Mouse (Mus musculus) neural tube, embryonic 14.5 days (tissue): Measurements from ENCODE around the gene Gpx4. TPM values are rescaled to one million over a fixed set of nuclear protein-coding genes. Genes with fewer than 3 reads are reported as not detected.

Source experiments
- polyA plus RNA-seq: library from polyadenylated mRNA; unstranded; fragments of >200 nt; fragmentation: Nextera tagmentation; extraction: Ambion mirVana; gene quantifications from 2 replicates; pipeline ENCODE4 v1.2.1, GENCODE M21; 2014

The Gpx4 gene
- polyA plus RNA-seq, 1 experiment from 2014 or later = 546 TPM

Other genes starting within 250 kb of the Gpx4 start
- 0.35 and 0.36 TPM in 2 replicates for gene Misp, start 226.2 kb upstream of the Gpx4 start, polyA plus RNA-seq
- gene Ptbp1, start 192.7 kb upstream of the Gpx4 start, polyA plus RNA-seq = 36.9 and 53.5 TPM in 2 replicates
- gene Prtn3, start 172.7 kb upstream of the Gpx4 start, polyA plus RNA-seq = 11.1 and 12.4 TPM in 2 replicates
- gene Plppr3, start 172.5 kb upstream of the Gpx4 start, polyA plus RNA-seq = 299 and 327 TPM in 2 replicates
- 0.55 TPM in 1 of 2 replicates, not detected in the other for gene Elane, start 160.9 kb upstream of the Gpx4 start, polyA plus RNA-seq
- gene Cfd, start 156.3 kb upstream of the Gpx4 start, polyA plus RNA-seq = not detected in 2 replicates
- gene Med16, start 138.2 kb upstream of the Gpx4 start, polyA plus RNA-seq = 33.2 and 38.7 TPM in 2 replicates
- 5.9 and 9.1 TPM in 2 replicates for gene Gm26602, start 136.3 kb upstream of the Gpx4 start, polyA plus RNA-seq
- 2.2 and 2.3 TPM in 2 replicates for gene Kiss1r, start 130.2 kb upstream of the Gpx4 start, polyA plus RNA-seq
- gene R3hdm4, start 126.0 kb upstream of the Gpx4 start, polyA plus RNA-seq = 253 and 265 TPM in 2 replicates
- 3.3 and 5.1 TPM in 2 replicates for gene Arid3a, start 120.1 kb upstream of the Gpx4 start, polyA plus RNA-seq
- gene Wdr18, start 87.0 kb upstream of the Gpx4 start, polyA plus RNA-seq = 87.0 and 103 TPM in 2 replicates
- 0.43 and 0.61 TPM in 2 replicates for gene Grin3b, start 76.5 kb upstream of the Gpx4 start, polyA plus RNA-seq
- 19.2 and 21.1 TPM in 2 replicates for gene Tmem259, start 62.8 kb upstream of the Gpx4 start, polyA plus RNA-seq
- 9.9 and 40.0 TPM in 2 replicates for gene Cnn2, start 58.6 kb upstream of the Gpx4 start, polyA plus RNA-seq
- gene Abca7, start 50.7 kb upstream of the Gpx4 start, polyA plus RNA-seq = 4.3 and 6.7 TPM in 2 replicates
- gene Arhgap45, start 30.5 kb upstream of the Gpx4 start, polyA plus RNA-seq = 0.83 and 1.8 TPM in 2 replicates
- 138 and 145 TPM in 2 replicates for gene Polr2e, start 7.4 kb upstream of the Gpx4 start, polyA plus RNA-seq
- 12.9 and 13.3 TPM in 2 replicates for gene Sbno2, start 58.4 kb downstream of the Gpx4 start, polyA plus RNA-seq
- 21.3 and 26.0 TPM in 2 replicates for gene Stk11, start 68.6 kb downstream of the Gpx4 start, polyA plus RNA-seq
- 472 and 519 TPM in 2 replicates for gene Atp5d, start 91.5 kb downstream of the Gpx4 start, polyA plus RNA-seq
- 82.2 and 101 TPM in 2 replicates for gene Cbarp, start 93.7 kb downstream of the Gpx4 start, polyA plus RNA-seq
- gene Midn, start 101.1 kb downstream of the Gpx4 start, polyA plus RNA-seq = 38.8 and 39.8 TPM in 2 replicates
- gene Cirbp, start 118.8 kb downstream of the Gpx4 start, polyA plus RNA-seq = 249 and 286 TPM in 2 replicates
- 6.4 and 7.8 TPM in 2 replicates for gene 1600002K03Rik, start 125.8 kb downstream of the Gpx4 start, polyA plus RNA-seq
- 24.0 and 25.9 TPM in 2 replicates for gene Efna2, start 132.3 kb downstream of the Gpx4 start, polyA plus RNA-seq
- gene Mum1, start 179.3 kb downstream of the Gpx4 start, polyA plus RNA-seq = 35.0 and 37.4 TPM in 2 replicates
- gene Ndufs7, start 202.0 kb downstream of the Gpx4 start, polyA plus RNA-seq = 309 and 366 TPM in 2 replicates
- gene Gamt, start 213.8 kb downstream of the Gpx4 start, polyA plus RNA-seq = 18.6 and 25.8 TPM in 2 replicates
- gene Dazap1, start 214.3 kb downstream of the Gpx4 start, polyA plus RNA-seq = 37.5 and 39.8 TPM in 2 replicates
- 537 and 599 TPM in 2 replicates for gene Rps15, start 245.3 kb downstream of the Gpx4 start, polyA plus RNA-seq
- 169 and 231 TPM in 2 replicates for gene Apc2, start 248.8 kb downstream of the Gpx4 start, polyA plus RNA-seq